Mouse (Mus musculus) ES-E14 (cell line): ENCODE results near the gene C1ql1.

Experiments
- ZC3H11A ChIP-seq: IDR thresholded peaks from 2 replicates; pipeline ENCODE4 v1.6.1; 2012; ENCODE audit warnings: low read depth, mild to moderate bottlenecking, inconsistent platforms, low read length, borderline replicate concordance
- ZNF384 ChIP-seq: IDR thresholded peaks from 2 replicates; pipeline ENCODE4 v1.6.1; 2012; ENCODE audit warnings: low read depth, low read length, inconsistent platforms

DNA sequence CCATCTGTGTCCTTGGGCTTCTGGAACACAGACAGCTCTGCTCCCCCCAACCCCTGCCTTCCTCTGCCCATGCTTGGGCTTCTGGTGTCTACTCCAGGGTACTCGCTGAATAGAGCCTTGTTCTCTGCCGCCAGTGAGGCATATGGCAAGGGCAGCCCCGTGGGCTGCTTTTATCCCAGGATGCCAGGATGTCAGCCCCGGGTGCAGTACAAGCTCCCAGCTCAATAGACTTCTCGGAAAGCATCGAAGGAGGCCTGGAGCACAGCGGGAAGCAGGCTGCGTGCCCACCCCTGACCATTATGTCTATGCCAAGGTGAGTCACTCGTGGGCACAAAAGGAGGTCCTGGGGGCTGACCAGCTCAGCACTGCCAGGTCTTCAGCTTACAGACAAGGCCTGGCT lies 48.1 kb downstream of the C1ql1 start:
- TF ChIP-seq ZC3H11A (no peak), ZNF384 (no peak)
